Mouse (Mus musculus): ENCODE data around the gene Gm17482.

Gene Gm17482

DNA sequence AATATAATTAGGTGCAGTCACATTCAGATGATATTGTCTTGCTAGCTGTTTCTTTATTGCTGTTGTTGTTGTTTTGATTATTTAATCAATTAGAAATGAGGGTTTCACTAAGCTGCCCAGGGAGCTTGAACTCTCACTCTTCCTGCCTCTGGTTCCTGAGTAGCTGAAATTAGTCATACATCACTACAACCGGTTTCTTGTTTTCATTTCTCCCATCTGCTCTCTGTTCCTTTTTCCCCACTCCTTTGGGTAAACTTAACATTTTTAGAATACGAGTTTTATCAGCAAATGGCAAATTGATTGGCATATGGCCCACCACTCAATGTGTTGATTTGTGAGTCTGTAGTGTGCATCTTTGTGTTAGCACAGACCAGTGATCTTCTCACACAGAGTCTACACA, 80.0 kb downstream of the Gm17482 start:
- no peak for DNase-seq

All from spleen, adult 18-20 months (tissue).